Mouse (Mus musculus): ENCODE measurements at regions not wholly inside any gene's neighbourhood (a gene's known extent, or its start where the extent isn't known, plus 50 kb on each side); places are given as distances from the start of the nearest gene placed in this dataset.

GRCm38 (mm10) chr10:66940922-66941321 is 155.0 kb upstream of the Jmjd1c start:
- DNase-seq: no peak

GRCm38 (mm10) chr10:66941974-66942373 is 154.0 kb upstream of the Jmjd1c start:
- no peak for DNase-seq

DNA sequence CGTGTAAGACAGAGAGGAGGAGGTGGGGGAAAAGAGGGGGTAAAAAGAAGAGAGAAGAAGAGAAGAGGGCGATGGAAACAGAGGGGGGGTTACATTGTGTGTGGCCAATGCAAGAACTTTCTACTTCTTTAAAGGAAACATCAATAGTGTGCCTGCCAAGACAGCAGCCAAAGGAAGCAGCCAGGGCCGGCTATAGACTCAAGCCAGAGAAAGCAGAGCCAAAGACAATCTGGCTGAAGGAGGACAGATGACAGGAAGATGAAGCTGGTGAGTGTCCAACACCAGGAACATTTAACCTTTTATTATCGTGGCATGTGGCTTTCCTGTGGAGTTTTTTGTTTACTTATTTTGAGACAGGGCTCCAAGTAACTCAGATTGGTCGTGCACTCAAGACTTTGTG is 152.1 kb upstream of the Jmjd1c start:
- no peak for DNase-seq

DNA sequence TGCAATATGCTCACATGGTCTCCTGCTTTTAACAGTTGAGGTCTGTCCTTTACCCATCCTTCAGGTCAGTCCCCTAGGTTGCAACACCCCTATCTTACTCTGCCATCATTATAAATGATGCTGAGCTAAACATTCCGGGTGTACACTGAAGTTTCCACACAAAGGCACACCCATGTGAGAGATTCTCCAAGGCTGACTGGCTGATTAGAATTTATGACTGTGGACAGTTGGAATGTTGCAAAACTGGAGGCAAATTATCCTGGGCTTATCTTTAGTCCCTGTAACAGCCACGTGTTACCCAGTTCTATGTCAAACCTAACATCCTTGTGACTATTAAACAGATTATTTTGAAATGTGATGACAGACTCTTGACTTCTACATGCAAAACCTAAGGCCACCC is 149.8 kb upstream of the Jmjd1c start:
- DNase-seq: no peak

GRCm38 (mm10) chr10:66948329-66948728 is 147.6 kb upstream of the Jmjd1c start:
- no peak for DNase-seq

DNA sequence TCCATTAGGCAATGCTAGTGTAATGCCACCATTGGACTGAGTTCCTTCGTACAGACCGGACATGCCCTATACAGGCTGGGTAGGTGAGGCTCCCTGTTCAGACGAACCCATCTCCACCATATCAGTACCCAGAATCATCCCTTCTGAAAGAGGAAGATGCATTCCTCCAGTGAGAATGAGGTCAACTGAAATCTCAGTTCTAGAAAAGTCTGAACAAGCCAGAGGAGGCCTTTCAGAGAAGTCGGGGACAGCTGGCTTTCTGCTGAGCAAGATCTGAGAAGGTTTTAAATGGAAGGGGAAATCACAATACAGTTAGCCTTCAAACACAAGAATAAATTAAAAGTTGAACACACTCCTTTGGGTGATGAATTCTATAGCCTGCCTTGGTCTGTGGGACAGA is 145.5 kb upstream of the Jmjd1c start:
- no peak for DNase-seq

- no peak for DNase-seq
Observed at GRCm38 (mm10) chr10:66951231-66951822, 144.6 kb upstream of the Jmjd1c start.

GRCm38 (mm10) chr10:66951935-66952334 is 144.0 kb upstream of the Jmjd1c start:
- DNase-seq: no peak

DNA sequence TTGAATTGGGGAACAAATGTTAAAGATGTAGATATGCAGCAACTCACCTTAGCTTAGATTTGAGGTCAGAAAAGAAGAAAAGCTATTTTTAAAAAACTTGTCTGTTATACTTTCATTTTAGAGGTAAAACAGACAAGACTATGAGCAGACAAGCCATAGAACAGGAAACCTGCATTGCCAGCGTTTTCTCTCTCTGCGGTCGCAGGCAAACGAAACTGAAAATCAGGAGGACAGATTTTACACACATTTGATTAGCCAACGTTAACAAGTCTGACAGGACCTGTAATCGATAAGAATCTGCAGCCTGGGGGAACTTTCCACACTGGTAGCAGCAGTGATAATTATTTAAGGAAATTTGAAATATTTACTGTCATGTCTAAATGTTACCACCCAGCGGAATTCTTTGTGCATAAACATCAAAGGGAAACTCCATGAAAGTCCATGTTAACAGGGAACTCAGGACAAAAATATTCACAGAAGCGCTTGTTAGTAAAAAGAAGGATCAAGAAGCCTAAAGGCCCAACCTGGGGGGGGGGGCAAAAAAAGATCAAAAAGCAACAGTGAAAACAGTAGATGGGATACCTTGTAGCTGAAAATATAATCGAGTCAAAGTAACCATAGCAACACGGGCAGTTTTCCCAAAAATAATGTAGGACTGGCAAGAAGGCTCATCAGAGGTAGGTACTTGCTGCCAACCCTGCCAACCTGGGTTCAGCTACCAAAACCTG is 142.5 kb upstream of the Jmjd1c start:
- DNase-seq: no peak

DNA sequence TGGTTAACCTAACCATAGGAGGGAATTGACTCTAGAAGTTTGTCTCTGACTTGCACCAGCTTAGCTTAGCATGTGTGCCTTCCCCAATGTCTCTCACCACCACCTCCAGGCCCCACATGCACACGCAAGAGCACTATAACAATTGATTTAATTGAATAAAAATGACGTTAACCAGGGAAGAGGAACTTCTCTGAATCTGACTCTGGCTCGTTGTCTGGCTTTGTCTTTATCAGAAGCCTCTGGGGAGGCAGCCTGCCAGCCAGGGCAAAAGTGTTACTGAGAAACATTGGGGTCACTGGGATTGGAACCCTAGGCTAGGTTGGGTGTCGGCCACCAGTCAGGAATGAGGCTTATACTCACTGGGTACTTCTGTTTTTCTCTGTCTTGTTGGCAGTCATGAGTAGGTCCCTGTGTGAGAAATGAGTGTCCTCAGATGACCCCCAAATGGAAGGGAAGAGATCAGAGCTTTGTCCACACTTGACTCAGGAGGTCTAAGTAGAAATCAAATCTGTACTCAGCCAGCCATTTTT is 141.9 kb upstream of the Jmjd1c start:
- DNase-seq: no peak

- no peak for DNase-seq
Observed at GRCm38 (mm10) chr10:66955430-66955829, 140.5 kb upstream of the Jmjd1c start.

DNA sequence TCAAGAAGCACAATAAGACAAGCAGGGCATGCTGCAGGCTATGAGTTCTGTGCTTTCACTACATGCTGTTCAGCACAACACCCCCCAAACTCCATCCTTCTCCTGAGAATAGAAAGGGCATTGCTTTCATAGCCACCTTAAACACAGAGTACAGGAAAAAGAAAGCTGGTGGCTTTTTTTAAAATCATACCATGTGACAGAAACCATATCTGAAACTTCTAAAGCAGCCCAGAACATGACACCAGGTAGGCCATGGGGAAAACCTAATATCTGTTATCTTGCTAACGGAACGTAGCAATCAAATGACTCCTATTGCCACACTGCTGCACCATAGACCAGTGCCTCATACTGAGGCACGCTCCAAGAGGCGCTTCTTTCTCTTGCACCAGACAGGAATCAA is 139.3 kb upstream of the Jmjd1c start:
- DNase-seq: no peak

DNA sequence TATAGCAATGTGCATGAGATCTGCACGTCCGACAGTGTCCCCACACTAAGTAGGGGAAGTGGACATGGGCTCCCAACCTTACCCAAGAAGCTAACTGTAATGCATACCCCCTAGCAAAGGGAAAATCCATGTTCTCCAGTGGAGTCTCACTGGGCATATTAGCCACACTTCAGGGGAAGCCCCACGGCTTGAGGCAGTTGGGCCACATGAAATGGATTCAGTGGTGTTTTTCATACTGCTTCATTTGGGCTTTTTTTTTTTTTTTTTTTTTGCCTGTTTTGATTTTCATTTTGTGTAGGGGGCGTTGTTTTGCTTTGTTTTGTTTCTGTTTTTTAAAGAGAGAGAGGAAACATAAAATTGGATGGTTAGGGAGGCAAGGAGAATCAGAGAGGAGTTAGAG is 138.6 kb upstream of the Jmjd1c start:
- no peak for DNase-seq
